Comparison of ENCODE assay signal across 18 mouse cellular contexts in genomic region chr4:115264687-115265569, GRCm38 (mm10). TPM values are rescaled to one million over a fixed set of nuclear protein-coding genes. Genes with fewer than 3 reads are reported as not detected.
"Had no signal": no experiment of that assay in that cellular context is flagged by ENCODE, and none has a peak within 500 bp of the region (broad histone marks: within the 10 kb centered on the region; RNA-seq: fewer than 3 reads in every experiment).

No protein-coding gene starts in this region.

RNA-seq across cellular contexts. Expression of gene Cyp4a29, which starts 23.0 kb away (rescaled TPM):
- polyA plus RNA-seq: forebrain, postnatal 0 days; gonadal fat pad, adult 2 months; heart, adult 2 months; heart, embryonic 11.5 days; heart, embryonic 13.5 days; heart, embryonic 15.5 days; heart, postnatal 0 days; hindbrain, embryonic 11.5 days; hindbrain, embryonic 13.5 days; hindbrain, embryonic 15.5 days; hindbrain, postnatal 0 days; intestine, embryonic 14.5 days; kidney, embryonic 14.5 days; limb, embryonic 10.5 days; limb, embryonic 12.5 days; limb, embryonic 14.5 days; liver, embryonic 12.5 days; liver, embryonic 14.5 days had no signal

RNA-seq across cellular contexts. Expression of gene Cyp4a12a, which starts 33.9 kb away (rescaled TPM):
- polyA plus RNA-seq: forebrain, postnatal 0 days; heart, adult 2 months; heart, embryonic 11.5 days; heart, embryonic 13.5 days; heart, embryonic 15.5 days; heart, postnatal 0 days; hindbrain, embryonic 11.5 days; hindbrain, embryonic 13.5 days; hindbrain, embryonic 15.5 days; hindbrain, postnatal 0 days; intestine, embryonic 14.5 days; kidney, embryonic 14.5 days; limb, embryonic 10.5 days; limb, embryonic 12.5 days; limb, embryonic 14.5 days; liver, embryonic 12.5 days; liver, embryonic 14.5 days had no signal
